Mouse (Mus musculus): ENCODE data around the gene Atp13a4.

Gene Atp13a4

GRCm38 (mm10) chr16:29544829-29545228 is at the start of gene Atp13a4:
Gene Atp13a4, minus strand, starts transcription at chr16:29544864.
- no peak for DNase-seq (ENCODE audit: low spot score)

- DNase-seq (ENCODE audit: low spot score), result no peak
Measured at GRCm38 (mm10) chr16:29592171-29592570, 47.5 kb upstream of the Atp13a4 start.

GRCm38 (mm10) chr16:29579787-29580176 is 35.1 kb upstream of the Atp13a4 start:
- DNase-seq (ENCODE audit: low spot score), result peak; percentile 24

- DNase-seq (ENCODE audit: low spot score), result peak; percentile 94
Measured at GRCm38 (mm10) chr16:29579167-29579786, 34.6 kb upstream of the Atp13a4 start, which contains the start of gene Opa1. Gene Opa1, plus strand, starts transcription at chr16:29579334.

- DNase-seq (ENCODE audit: low spot score), result peak; percentile 6
Measured at GRCm38 (mm10) chr16:29575620-29576019, 31.0 kb upstream of the Atp13a4 start.

GRCm38 (mm10) chr16:29574013-29574412 is 29.3 kb upstream of the Atp13a4 start:
- no peak for DNase-seq (ENCODE audit: low spot score)

- DNase-seq (ENCODE audit: low spot score), result peak; percentile 64
Measured at GRCm38 (mm10) chr16:29560869-29561268, 16.2 kb upstream of the Atp13a4 start.

- no peak for DNase-seq (ENCODE audit: low spot score)
Measured at GRCm38 (mm10) chr16:29560454-29560853, 15.8 kb upstream of the Atp13a4 start.

- no peak for DNase-seq (ENCODE audit: low spot score)
Measured at GRCm38 (mm10) chr16:29559667-29560066, 15.0 kb upstream of the Atp13a4 start.

- no peak for DNase-seq (ENCODE audit: low spot score)
Measured at GRCm38 (mm10) chr16:29541261-29541683, 3.4 kb downstream of the Atp13a4 start.

GRCm38 (mm10) chr16:29539906-29540305 is 4.8 kb downstream of the Atp13a4 start:
- no peak for DNase-seq (ENCODE audit: low spot score)

GRCm38 (mm10) chr16:29536411-29537204 is 8.1 kb downstream of the Atp13a4 start:
- no peak for DNase-seq (ENCODE audit: low spot score)

GRCm38 (mm10) chr16:29535866-29536265 is 8.8 kb downstream of the Atp13a4 start:
- DNase-seq (ENCODE audit: low spot score), result no peak

GRCm38 (mm10) chr16:29533641-29534040 is 11.0 kb downstream of the Atp13a4 start:
- DNase-seq (ENCODE audit: low spot score), result no peak

- no peak for DNase-seq (ENCODE audit: low spot score)
Measured at GRCm38 (mm10) chr16:29527085-29527484, 17.6 kb downstream of the Atp13a4 start.

- no peak for DNase-seq (ENCODE audit: low spot score)
Measured at GRCm38 (mm10) chr16:29526585-29526984, 18.1 kb downstream of the Atp13a4 start.

GRCm38 (mm10) chr16:29512495-29512894 is 32.2 kb downstream of the Atp13a4 start:
- DNase-seq (ENCODE audit: low spot score), result no peak

- DNase-seq (ENCODE audit: low spot score), result no peak
Measured at GRCm38 (mm10) chr16:29510743-29511142, 33.9 kb downstream of the Atp13a4 start.

GRCm38 (mm10) chr16:29509881-29510280 is 34.8 kb downstream of the Atp13a4 start:
- no peak for DNase-seq (ENCODE audit: low spot score)

- no peak for DNase-seq (ENCODE audit: low spot score)
Measured at GRCm38 (mm10) chr16:29504671-29505070, 40.0 kb downstream of the Atp13a4 start.

- DNase-seq (ENCODE audit: low spot score), result no peak
Measured at GRCm38 (mm10) chr16:29504198-29504597, 40.5 kb downstream of the Atp13a4 start.

- no peak for DNase-seq (ENCODE audit: low spot score)
Measured at GRCm38 (mm10) chr16:29491031-29491430, 53.6 kb downstream of the Atp13a4 start.

- DNase-seq (ENCODE audit: low spot score), result no peak
Measured at GRCm38 (mm10) chr16:29481439-29481838, 63.2 kb downstream of the Atp13a4 start.
